Mouse (Mus musculus) adrenal gland, postnatal 14 days (tissue): ENCODE measurements around the gene Lsmem1. TPM values are rescaled to one million over a fixed set of nuclear protein-coding genes. Genes with fewer than 3 reads are reported as not detected.
"Not testable (repeated sequence)": the region's sequence is repeated elsewhere in the genome, so short reads cannot be mapped to it uniquely, and the experiment has no call there.

Experiments used
- DNase-seq: peaks from one replicate; pipeline ENCODE4 v3.0.0; 2021; ENCODE audit warnings: mixed read lengths
- total RNA-seq: library from RNA; stranded (reverse); gene quantifications from 2 replicates; pipeline ENCODE4 v1.2.3, GENCODE M21; 2021

The Lsmem1 gene
- total RNA-seq, 1 experiment from 2014 or later: not detected

DNA sequence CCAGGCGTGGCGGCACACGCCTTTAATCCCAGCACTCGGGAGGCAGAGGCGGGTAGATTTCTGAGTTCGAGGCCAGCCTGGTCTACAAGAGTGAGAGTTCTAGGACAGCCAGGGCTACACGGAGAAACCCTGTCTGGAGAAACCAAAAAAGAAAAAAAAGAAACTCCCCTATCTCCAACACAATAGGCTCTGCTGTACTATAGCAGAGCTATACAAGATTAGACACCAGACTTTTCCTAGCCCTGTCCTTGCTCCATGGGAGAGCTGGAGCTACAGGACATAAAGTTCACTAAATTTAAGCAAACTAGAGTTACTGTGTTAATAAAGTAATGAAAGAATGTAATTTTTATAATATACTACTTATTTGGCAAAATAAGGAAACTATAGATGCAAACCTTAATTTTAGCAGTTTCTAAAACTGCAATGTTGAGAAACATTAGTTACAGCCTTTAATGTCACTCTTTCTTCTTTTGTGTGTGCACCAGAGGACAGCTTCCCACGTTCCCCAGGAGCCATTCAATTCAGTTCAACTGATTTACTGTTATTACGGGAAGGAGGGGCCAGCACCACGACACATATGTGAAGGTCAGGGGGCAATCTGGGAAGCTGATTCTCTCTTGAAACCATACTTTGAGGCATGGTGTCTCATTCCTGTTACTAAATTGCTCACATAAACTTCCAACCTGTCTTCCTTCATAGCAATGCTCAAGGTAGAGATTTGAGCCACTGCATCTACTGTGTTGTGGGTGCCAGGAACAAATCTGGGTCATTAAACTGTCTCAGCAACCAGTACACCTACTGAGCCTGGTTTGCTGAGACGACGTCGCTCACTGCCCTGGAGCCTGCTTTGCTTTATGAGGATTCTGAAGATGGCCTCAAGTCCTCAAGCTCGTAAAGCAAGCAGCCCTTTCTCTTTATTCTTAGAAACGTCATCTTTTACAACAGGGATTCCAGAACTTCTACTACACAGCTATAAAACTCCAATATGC is 15.9 kb upstream of the Lsmem1 start:
- no peak for DNase-seq

DNA sequence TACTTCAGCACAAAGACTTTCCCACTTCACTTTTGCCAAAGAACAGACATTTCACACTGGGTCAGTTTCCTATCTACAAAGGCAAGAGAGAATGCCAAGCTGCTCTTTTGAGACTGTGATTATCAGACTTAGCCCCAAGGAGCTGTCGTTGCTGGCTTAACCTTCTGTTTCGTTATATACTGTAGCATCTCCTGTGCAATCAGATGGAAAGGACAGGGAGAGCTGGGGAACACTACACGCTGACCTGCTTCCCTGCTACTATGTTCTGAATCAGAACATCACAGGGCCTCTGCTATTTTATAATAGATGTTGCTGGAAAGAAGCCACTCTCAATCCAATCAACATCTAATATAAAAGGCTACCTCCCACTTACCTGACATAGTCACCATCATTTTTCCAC is 9.8 kb upstream of the Lsmem1 start:
- DNase-seq: no peak

DNA sequence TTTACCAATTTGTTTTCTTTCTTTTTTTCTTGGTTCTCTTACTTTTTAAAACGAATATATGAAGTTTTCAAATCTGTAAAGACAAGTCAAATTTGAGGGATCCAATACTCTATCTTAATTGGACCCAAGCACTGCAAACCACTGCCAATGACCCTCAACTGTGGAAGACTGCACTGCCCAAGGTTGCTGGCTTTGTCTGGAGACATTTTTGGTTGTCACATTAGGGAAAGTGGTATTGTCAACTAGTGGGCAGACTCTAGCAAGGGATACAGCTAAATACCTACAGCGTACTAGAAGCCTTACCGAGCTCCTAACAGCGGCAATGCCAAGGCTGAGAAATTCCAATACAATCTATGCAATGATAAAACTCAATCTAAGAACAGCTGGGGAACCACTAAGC is 8.6 kb upstream of the Lsmem1 start:
- no peak for DNase-seq

- peak; percentile 61 for DNase-seq
These were observed 3.1 kb upstream of the Lsmem1 start for GRCm38 (mm10) chr12:40202161-40203035.

DNA sequence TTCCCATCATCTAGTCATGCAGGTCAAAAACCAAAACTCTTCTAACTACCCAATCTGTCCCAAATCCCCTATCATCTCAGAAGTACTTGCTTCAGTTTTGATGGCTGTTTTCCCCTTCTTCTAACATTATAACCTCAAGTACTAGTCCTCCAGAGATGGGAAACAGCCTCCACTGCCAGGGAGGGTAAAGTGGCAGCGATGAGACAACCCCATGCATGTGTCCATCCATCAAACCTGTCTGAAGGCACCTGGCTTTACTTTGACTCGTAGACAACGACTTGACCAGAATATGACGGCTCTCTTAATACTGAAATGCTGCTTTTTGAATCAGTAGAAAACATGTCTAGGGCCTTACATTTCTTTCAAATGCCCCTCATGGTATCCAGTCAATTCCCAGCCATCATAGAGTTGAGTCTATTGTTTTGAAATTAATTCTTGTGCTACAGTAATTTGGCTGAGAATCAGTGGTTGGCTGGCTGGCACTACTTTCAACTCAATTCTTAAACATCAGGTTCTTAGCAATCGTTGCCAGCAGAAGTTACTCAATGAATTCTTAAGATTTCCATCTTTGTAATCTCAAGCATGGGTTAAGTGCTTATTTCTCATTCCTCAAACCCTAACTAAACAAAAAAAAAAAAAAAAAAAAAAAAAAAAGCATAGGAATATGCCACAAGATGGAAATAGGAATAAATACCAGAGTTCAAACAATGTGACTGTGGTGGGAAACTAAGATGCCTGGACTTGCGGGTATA is 1.4 kb upstream of the Lsmem1 start:
- DNase-seq: no peak

- DNase-seq: peak; percentile 79
These were observed 609 bp upstream of the Lsmem1 start for GRCm38 (mm10) chr12:40199795-40200402.

GRCm38 (mm10) chr12:40198427-40198826 is 863 bp downstream of the Lsmem1 start:
- DNase-seq: peak; percentile 25

- no peak for DNase-seq
These were observed 1.3 kb downstream of the Lsmem1 start for GRCm38 (mm10) chr12:40198019-40198418.

GRCm38 (mm10) chr12:40197511-40197910 is 1.8 kb downstream of the Lsmem1 start:
- no peak for DNase-seq

DNA sequence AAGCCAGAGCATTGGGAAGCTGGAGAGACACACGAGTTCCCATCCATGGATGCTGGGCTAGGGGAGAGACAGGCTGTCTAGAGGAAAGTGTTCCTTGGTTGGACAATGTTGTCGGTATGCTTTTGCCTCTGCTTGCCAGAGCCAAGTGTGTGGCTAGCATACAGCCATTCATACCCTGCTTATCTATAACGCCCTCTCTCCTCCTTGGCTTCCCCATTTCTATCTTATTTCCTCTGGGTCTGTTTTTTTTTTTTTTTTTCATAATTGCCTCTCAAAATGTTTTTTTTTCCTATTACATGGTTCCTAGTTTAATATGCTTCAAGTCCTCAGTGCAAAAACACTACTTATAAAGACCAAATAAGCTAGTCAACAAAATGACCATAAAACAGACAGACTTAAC is 13.8 kb downstream of the Lsmem1 start:
- DNase-seq: no peak

DNA sequence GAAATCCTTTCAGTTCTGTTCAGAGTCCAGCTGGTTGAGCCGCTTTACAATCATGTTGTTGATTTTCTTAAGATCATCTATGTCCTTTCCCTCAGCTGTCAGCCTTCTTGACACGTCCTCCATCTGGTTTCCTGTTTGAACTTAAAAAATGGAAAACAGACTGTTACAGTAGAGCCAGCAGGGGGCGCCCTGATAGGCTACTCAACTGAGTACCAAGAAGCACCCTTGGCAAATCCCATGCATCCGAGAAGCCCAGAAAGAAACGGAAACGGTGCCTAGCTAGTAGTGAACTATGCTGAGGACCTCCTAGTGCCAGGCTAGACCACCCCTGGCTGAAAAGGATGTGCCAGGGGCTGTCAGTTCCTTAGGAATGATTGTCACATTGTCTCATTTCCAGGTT is 22.2 kb downstream of the Lsmem1 start:
- DNase-seq: peak; percentile 48

DNA sequence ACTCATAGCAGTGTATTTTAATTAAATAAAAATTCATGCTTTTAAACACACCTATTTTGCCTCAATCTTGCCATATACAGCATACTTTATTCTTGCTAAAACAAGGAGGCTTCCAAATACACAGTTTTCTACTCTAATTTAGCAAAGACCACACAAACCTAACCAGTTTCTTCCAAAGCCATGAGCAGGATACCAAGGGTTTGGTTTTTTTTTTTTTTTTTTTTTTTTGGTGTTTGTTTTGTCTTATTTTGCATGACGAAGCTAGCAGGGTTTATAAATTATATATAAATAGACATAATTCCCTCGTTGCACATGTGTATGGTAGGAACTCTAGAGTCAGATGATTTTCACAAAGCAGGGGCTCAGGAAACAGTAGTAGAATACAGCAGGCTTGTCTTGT is 23.1 kb downstream of the Lsmem1 start:
- no peak for DNase-seq

DNA sequence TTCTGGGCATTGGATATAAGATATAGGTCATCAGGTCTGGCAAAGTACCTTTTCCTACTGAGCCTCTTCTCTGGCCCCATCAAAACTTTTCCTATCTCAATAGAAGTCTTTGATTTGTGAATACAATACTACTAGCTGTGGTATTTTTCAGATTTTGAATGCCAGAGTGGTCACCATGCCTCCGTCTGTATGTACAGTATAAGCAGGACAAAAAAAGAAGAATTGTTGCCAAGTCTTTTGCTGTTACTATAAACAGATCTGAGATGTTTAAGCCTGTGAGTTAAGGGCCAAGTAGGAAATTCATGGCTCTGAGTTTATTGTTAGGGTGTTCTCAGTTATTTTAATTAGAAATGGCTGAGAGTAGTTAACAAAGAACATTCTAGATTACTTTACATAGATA is 24.1 kb downstream of the Lsmem1 start:
- not testable (repeated sequence) for DNase-seq

DNA sequence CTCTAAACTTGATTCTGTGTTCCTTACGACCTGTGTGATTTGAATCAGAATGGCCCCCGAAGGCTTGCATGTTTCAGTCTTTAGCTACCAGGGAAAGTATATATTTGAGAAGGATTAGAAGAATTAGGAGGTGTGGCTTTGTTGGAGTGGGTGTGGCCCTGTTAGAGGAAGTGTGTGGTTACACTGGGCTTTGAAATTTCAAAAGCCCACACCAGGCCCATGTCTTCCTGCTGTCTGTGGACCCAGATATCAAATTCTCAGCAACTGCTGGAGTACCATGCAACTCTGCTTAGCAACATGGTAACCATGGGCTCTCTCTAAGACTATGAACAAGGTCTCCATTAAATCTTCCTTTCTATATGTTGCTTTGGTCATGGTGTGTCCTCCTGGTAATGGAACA is 27.7 kb downstream of the Lsmem1 start:
- no peak for DNase-seq

DNA sequence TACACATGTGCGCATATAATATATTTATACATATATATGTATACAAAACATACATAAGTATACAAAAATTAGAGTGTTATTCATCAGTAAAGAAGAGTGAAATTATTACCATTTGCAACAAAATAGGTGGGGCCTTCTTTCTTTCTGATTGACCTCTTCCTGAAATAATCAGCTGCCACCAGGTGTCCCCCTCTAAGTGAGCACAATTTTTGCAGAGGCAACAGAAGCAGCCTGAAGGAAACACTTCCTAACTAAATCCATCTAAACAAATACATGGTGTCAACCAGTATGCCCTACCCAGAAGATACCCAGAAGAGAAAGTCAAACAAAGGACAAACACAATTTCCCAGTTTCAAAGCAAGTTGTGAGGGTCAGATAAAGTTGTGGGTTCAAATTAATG is 29.6 kb downstream of the Lsmem1 start:
- DNase-seq: no peak

DNA sequence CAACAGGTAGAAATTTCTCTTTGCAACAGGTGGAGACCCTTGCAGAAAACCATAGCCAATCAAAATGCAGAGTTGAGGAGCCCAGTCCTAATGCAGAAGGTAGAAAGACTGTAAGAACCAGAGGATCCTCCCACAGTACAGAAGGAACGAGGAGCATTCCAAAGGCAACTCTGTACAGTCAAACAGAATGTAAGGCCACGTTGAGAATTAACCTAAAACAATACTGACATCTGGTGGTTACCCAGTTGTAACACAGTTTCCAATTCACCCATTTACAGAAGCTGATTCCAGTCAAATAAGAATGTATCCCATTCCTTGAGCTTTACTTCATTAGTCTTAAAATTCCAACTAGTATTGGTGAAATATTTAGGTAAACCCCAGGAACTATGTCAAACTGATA is 34.7 kb downstream of the Lsmem1 start:
- peak; percentile 7 for DNase-seq

- DNase-seq: no peak
These were observed 38.5 kb downstream of the Lsmem1 start for GRCm38 (mm10) chr12:40160777-40161176.

DNA sequence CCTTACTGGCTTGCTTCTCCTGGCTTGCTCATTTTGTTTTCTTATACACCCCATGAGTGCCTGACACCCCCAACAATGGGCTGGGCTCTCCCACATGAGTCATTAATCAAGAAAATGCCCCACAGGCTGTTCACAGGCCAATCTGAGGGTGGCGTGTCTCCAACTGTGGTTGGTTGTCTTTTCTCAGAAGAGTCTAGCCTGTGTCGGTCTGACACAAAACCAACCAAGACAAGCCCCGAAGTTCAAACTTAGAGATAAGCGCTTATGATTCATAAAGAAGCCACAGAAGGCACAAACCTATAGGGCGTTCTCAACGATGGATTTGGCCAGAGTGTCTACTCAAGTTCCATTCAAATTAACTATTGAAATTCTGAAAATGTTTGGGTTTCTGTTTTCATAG is 45.1 kb downstream of the Lsmem1 start:
- DNase-seq: no peak

GRCm38 (mm10) chr12:40152353-40153069 is 46.8 kb downstream of the Lsmem1 start:
- DNase-seq: no peak

GRCm38 (mm10) chr12:40147319-40147718 is 52.0 kb downstream of the Lsmem1 start:
- no peak for DNase-seq

GRCm38 (mm10) chr12:40146510-40146909 is 52.8 kb downstream of the Lsmem1 start:
- DNase-seq: peak; percentile 4
